Mouse (Mus musculus): ENCODE results near the gene Gm21962. TPM values are rescaled to one million over a fixed set of nuclear protein-coding genes. Genes with fewer than 3 reads are reported as not detected.
A peak's percentile ranks its signal among the peaks of the same experiment; 100 is the strongest.

Gene Gm21962
- polyA plus RNA-seq, 1 experiment from 2014 or later = not detected

GRCm38 (mm10) chr3:137642568-137642967, 28.8 kb upstream of the Gm21962 start:
- Histone ChIP-seq H3K4me2 (ENCODE audit: low read length) (no peak overlapping the region), H3K27me3 (ENCODE audit: control insufficient read depth, insufficient read depth, low read depth, low read length) (no peaks in the 10 kb centered on the region), H3K4me3 (ENCODE audit: low read depth, low read length) (no peak overlapping the region), H3K27ac (ENCODE audit: low read length) (no peak overlapping the region), H3K4me1 (ENCODE audit: control insufficient read depth, insufficient read depth, low read length) (no peaks in the 10 kb centered on the region), H3K36me3 (ENCODE audit: control insufficient read depth, insufficient read depth, low read length) (no peaks in the 10 kb centered on the region), H3K9ac (ENCODE audit: low read depth, low read length) (no peak overlapping the region), H3K9me3 (replicated peaks; ENCODE audit: control insufficient read depth, low read length, poor library complexity, severe bottlenecking) (no peaks in the 10 kb centered on the region)
- WGBS = 60% methylated on average over 3 of the region's 3 CpGs
- ATAC-seq = no peak

- H3K4me2 ChIP-seq (ENCODE audit: low read length) = no peak overlapping the region
- ATAC-seq = no peak
- no peaks in the 10 kb centered on the region for H3K27me3 ChIP-seq (ENCODE audit: control insufficient read depth, insufficient read depth, low read depth, low read length)
- H3K4me1 ChIP-seq (ENCODE audit: control insufficient read depth, insufficient read depth, low read length) = no peaks in the 10 kb centered on the region
- no peak overlapping the region for H3K27ac ChIP-seq (ENCODE audit: low read length)
- no peaks in the 10 kb centered on the region for H3K36me3 ChIP-seq (ENCODE audit: control insufficient read depth, insufficient read depth, low read length)
- WGBS = 95% methylated on average over 3 of the region's 3 CpGs
- H3K9ac ChIP-seq (ENCODE audit: low read depth, low read length) = no peak overlapping the region
- no peaks in the 10 kb centered on the region for H3K9me3 ChIP-seq (replicated peaks; ENCODE audit: control insufficient read depth, low read length, poor library complexity, severe bottlenecking)
- no peak overlapping the region for H3K4me3 ChIP-seq (ENCODE audit: low read depth, low read length)
Observed at GRCm38 (mm10) chr3:137644081-137644480, 27.2 kb upstream of the Gm21962 start.

- no peak overlapping the region for H3K4me2 ChIP-seq (ENCODE audit: low read length)
- H3K27ac ChIP-seq (ENCODE audit: low read length) = no peak overlapping the region
- ATAC-seq = no peak
- WGBS = 85% methylated on average over 6 of the region's 6 CpGs
- H3K4me1 ChIP-seq (ENCODE audit: control insufficient read depth, insufficient read depth, low read length) = no peaks in the 10 kb centered on the region
- no peaks in the 10 kb centered on the region for H3K36me3 ChIP-seq (ENCODE audit: control insufficient read depth, insufficient read depth, low read length)
- H3K9me3 ChIP-seq (replicated peaks; ENCODE audit: control insufficient read depth, low read length, poor library complexity, severe bottlenecking) = no peaks in the 10 kb centered on the region
- no peak overlapping the region for H3K4me3 ChIP-seq (ENCODE audit: low read depth, low read length)
- no peak overlapping the region for H3K9ac ChIP-seq (ENCODE audit: low read depth, low read length)
- no peaks in the 10 kb centered on the region for H3K27me3 ChIP-seq (ENCODE audit: control insufficient read depth, insufficient read depth, low read depth, low read length)
Observed at GRCm38 (mm10) chr3:137644947-137645346, 26.4 kb upstream of the Gm21962 start.

- no peaks in the 10 kb centered on the region for H3K36me3 ChIP-seq (ENCODE audit: control insufficient read depth, insufficient read depth, low read length)
- H3K4me3 ChIP-seq (ENCODE audit: low read depth, low read length) = no peak overlapping the region
- ATAC-seq = peak; percentile 17; the same call in 1 of the 2 replicates
- H3K9ac ChIP-seq (ENCODE audit: low read depth, low read length) = no peak overlapping the region
- H3K9me3 ChIP-seq (replicated peaks; ENCODE audit: control insufficient read depth, low read length, poor library complexity, severe bottlenecking) = no peaks in the 10 kb centered on the region
- H3K4me1 ChIP-seq (ENCODE audit: control insufficient read depth, insufficient read depth, low read length) = no peaks in the 10 kb centered on the region
- H3K4me2 ChIP-seq (ENCODE audit: low read length) = no peak overlapping the region
- no peaks in the 10 kb centered on the region for H3K27me3 ChIP-seq (ENCODE audit: control insufficient read depth, insufficient read depth, low read depth, low read length)
- 56% methylated on average over 12 of the region's 12 CpGs for WGBS
- no peak overlapping the region for H3K27ac ChIP-seq (ENCODE audit: low read length)
Observed at GRCm38 (mm10) chr3:137647427-137648100, 23.8 kb upstream of the Gm21962 start.

GRCm38 (mm10) chr3:137649112-137649511, 22.2 kb upstream of the Gm21962 start:
- H3K9me3 ChIP-seq (replicated peaks; ENCODE audit: control insufficient read depth, low read length, poor library complexity, severe bottlenecking) = no peaks in the 10 kb centered on the region
- no peak overlapping the region for H3K9ac ChIP-seq (ENCODE audit: low read depth, low read length)
- H3K4me3 ChIP-seq (ENCODE audit: low read depth, low read length) = no peak overlapping the region
- no peak overlapping the region for H3K4me2 ChIP-seq (ENCODE audit: low read length)
- H3K27ac ChIP-seq (ENCODE audit: low read length) = no peak overlapping the region
- no peak for ATAC-seq
- H3K4me1 ChIP-seq (ENCODE audit: control insufficient read depth, insufficient read depth, low read length) = no peaks in the 10 kb centered on the region
- no peaks in the 10 kb centered on the region for H3K27me3 ChIP-seq (ENCODE audit: control insufficient read depth, insufficient read depth, low read depth, low read length)
- no peaks in the 10 kb centered on the region for H3K36me3 ChIP-seq (ENCODE audit: control insufficient read depth, insufficient read depth, low read length)
- 31% methylated on average over 5 of the region's 5 CpGs for WGBS

GRCm38 (mm10) chr3:137652853-137653252, 18.5 kb upstream of the Gm21962 start:
- Histone ChIP-seq H3K4me2 (ENCODE audit: low read length) (no peak overlapping the region), H3K4me1 (ENCODE audit: control insufficient read depth, insufficient read depth, low read length) (no peaks in the 10 kb centered on the region), H3K9ac (ENCODE audit: low read depth, low read length) (no peak overlapping the region), H3K36me3 (ENCODE audit: control insufficient read depth, insufficient read depth, low read length) (no peaks in the 10 kb centered on the region), H3K27me3 (ENCODE audit: control insufficient read depth, insufficient read depth, low read depth, low read length) (no peaks in the 10 kb centered on the region), H3K9me3 (replicated peaks; ENCODE audit: control insufficient read depth, low read length, poor library complexity, severe bottlenecking) (no peaks in the 10 kb centered on the region), H3K27ac (ENCODE audit: low read length) (no peak overlapping the region), H3K4me3 (ENCODE audit: low read depth, low read length) (no peak overlapping the region)
- no peak for ATAC-seq
- 94% methylated on average over 2 of the region's 2 CpGs for WGBS

GRCm38 (mm10) chr3:137680923-137681322, 9.6 kb downstream of the Gm21962 start:
- H3K27ac ChIP-seq (ENCODE audit: low read length) = peak overlapping the region; percentile 46; the same call in 1 of the 2 replicates
- H3K4me2 ChIP-seq (ENCODE audit: low read length) = no peak overlapping the region
- no peaks in the 10 kb centered on the region for H3K9me3 ChIP-seq (replicated peaks; ENCODE audit: control insufficient read depth, low read length, poor library complexity, severe bottlenecking)
- H3K9ac ChIP-seq (ENCODE audit: low read depth, low read length) = no peak overlapping the region
- peak; percentile 47; the same call in 1 of the 2 replicates for ATAC-seq
- H3K4me3 ChIP-seq (ENCODE audit: low read depth, low read length) = no peak overlapping the region
- WGBS = 15% methylated on average over 3 of the region's 3 CpGs
- no peaks in the 10 kb centered on the region for H3K36me3 ChIP-seq (ENCODE audit: control insufficient read depth, insufficient read depth, low read length)
- no peaks in the 10 kb centered on the region for H3K27me3 ChIP-seq (ENCODE audit: control insufficient read depth, insufficient read depth, low read depth, low read length)
- H3K4me1 ChIP-seq (ENCODE audit: control insufficient read depth, insufficient read depth, low read length) = peaks cover 15% of the 10 kb centered on the region

- Histone ChIP-seq H3K9ac (ENCODE audit: low read depth, low read length) (no peak overlapping the region), H3K27ac (ENCODE audit: low read length) (peak overlapping the region; percentile 79), H3K27me3 (ENCODE audit: control insufficient read depth, insufficient read depth, low read depth, low read length) (no peaks in the 10 kb centered on the region), H3K36me3 (ENCODE audit: control insufficient read depth, insufficient read depth, low read length) (no peaks in the 10 kb centered on the region), H3K9me3 (replicated peaks; ENCODE audit: control insufficient read depth, low read length, poor library complexity, severe bottlenecking) (no peaks in the 10 kb centered on the region), H3K4me2 (ENCODE audit: low read length) (peak overlapping the region; percentile 43), H3K4me1 (ENCODE audit: control insufficient read depth, insufficient read depth, low read length) (peaks cover 15% of the 10 kb centered on the region), H3K4me3 (ENCODE audit: low read depth, low read length) (no peak overlapping the region; the same call in 1 of the 2 replicates)
- 8% methylated on average over 7 of the region's 7 CpGs for WGBS
- ATAC-seq = peak; percentile 96
Observed at GRCm38 (mm10) chr3:137682911-137683806, 11.8 kb downstream of the Gm21962 start.
